Mouse (Mus musculus) E14TG2a.4 (cell line): ENCODE data around the gene Kcnt2.

Experiments
- CTCF ChIP-seq: conservative IDR thresholded peaks from 2 replicates; pipeline ENCODE4 v1.5.1; 2014; ENCODE audit warnings: low read length
- NANOG ChIP-seq: IDR thresholded peaks from 2 replicates; pipeline ENCODE4 v1.6.1; 2014; ENCODE audit warnings: borderline replicate concordance, low read length, mixed read lengths
- POU5F1 ChIP-seq: IDR thresholded peaks from 2 replicates; pipeline ENCODE4 v1.6.1; 2014; ENCODE audit warnings: low read length, borderline replicate concordance

- TF ChIP-seq CTCF, result peak; percentile 63
- TF ChIP-seq POU5F1, result no peak
- TF ChIP-seq NANOG, result no peak
These were observed 238.1 kb downstream of the Kcnt2 start for GRCm38 (mm10) chr1:140484016-140484415.
